In the genomic region with DNA sequence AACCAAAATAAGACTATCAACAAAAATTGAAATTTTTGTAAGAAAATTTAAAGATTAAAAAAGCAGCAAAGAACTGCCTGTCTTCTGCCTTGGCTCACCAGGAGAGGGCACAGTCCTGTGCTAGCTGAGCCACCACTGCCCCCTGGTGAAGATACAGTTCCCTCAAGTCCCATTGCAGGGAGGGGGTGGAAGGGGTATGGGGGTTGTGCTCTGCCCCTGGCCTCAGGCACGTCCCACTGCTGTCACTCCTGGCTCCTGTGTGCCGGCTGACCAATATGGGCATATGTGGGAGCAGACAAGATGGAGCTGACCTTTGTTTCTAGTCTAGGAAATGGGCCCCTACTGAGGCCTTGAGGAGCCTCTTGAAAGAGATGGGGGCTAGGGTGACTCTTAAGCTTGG, we compare ENCODE assay signal across 9 mouse cellular contexts. TPM values are rescaled to one million over a fixed set of nuclear protein-coding genes. Genes with fewer than 3 reads are reported as not detected.
DNase-seq lines count a peak whose midpoint lies in the region; ATAC-seq and TF ChIP-seq lines count a peak whose summit lies in the region.
"Had no signal": no experiment of that assay in that cellular context is flagged by ENCODE, and none has a peak within 500 bp of the region (broad histone marks: within the 10 kb centered on the region; RNA-seq: fewer than 3 reads in every experiment).

No protein-coding gene starts in this region.

- peaks cover 98% of the 10 kb centered on the region for H3K36me3 ChIP-seq in G1E (replicated peaks)
- peaks cover 63% of the 10 kb centered on the region for H3K36me3 ChIP-seq in embryonic facial prominence, embryonic 14.5 days (ENCODE audit: control insufficient read depth, insufficient read depth, low read length)
- H3K36me3 ChIP-seq in hindbrain, embryonic 10.5 days: peaks cover 95% of the 10 kb centered on the region
- peaks cover 94% of the 10 kb centered on the region for H3K36me3 ChIP-seq in midbrain, embryonic 10.5 days

- 22% methylated on average over 2 of the region's 2 CpGs for WGBS in embryonic facial prominence, embryonic 14.5 days
- WGBS in hindbrain, embryonic 10.5 days: 9% methylated on average over 2 of the region's 2 CpGs
- 23% methylated on average over 2 of the region's 2 CpGs for WGBS in midbrain, embryonic 10.5 days

- H3K4me1 ChIP-seq in G1E (ENCODE audit: insufficient read depth, low read depth, low read length): peaks cover 54% of the 10 kb centered on the region
- H3K4me1 ChIP-seq in embryonic facial prominence, embryonic 14.5 days (ENCODE audit: control insufficient read depth, insufficient read depth, low read length): no peaks in the 10 kb centered on the region
- H3K4me1 ChIP-seq in hindbrain, embryonic 10.5 days (replicated peaks): peaks cover 66% of the 10 kb centered on the region
- peaks cover 47% of the 10 kb centered on the region for H3K4me1 ChIP-seq in midbrain, embryonic 10.5 days

- intact Hi-C loops in left cerebral cortex, postnatal 36 days (cut with DNase I): loop anchor here (5.0 kb wide), 1 partner anchor 59 kb away; a partner anchor contains a TSS

- no peak for ATAC-seq in G1E (ENCODE audit: extremely low read depth, insufficient number of reproducible peaks, low FRiP score, poor library complexity, severe bottlenecking)
- ATAC-seq in embryonic facial prominence, embryonic 14.5 days (ENCODE audit: low read depth): peak; percentile 56

- no peak overlapping the region for H3K4me3 ChIP-seq in G1E (ENCODE audit: low read depth, low read length)
- H3K4me3 ChIP-seq in embryonic facial prominence, embryonic 14.5 days (ENCODE audit: low read depth, low read length): no peak overlapping the region
- no peak overlapping the region for H3K4me3 ChIP-seq in hindbrain, embryonic 10.5 days
- no peak overlapping the region for H3K4me3 ChIP-seq in midbrain, embryonic 10.5 days

- peak; percentile 71 to 79 for DNase-seq in layer of hippocampus, postnatal 10 days (ENCODE audit: low spot score in 2 of 2)
- DNase-seq in layer of hippocampus, adult 8-10 months (ENCODE audit: low spot score in 2 of 2): no peak
- DNase-seq in G1E (ENCODE audit: low spot score): peak; percentile 72
- DNase-seq in embryonic facial prominence, embryonic 14.5 days (ENCODE audit: low spot score): peak; percentile 67
- peak; percentile 57 for DNase-seq in hindbrain, embryonic 10.5 days (ENCODE audit: low spot score)
- peak; percentile 56 to 62 for DNase-seq in left cerebral cortex, postnatal 36 days (ENCODE audit: low spot score in 2 of 2)
- DNase-seq in midbrain, embryonic 10.5 days (ENCODE audit: low spot score): peak; percentile 54
- peak; percentile 80 for DNase-seq in thymus, postnatal 14 days

- no peak overlapping the region for H3K9ac ChIP-seq in embryonic facial prominence, embryonic 14.5 days (ENCODE audit: low read depth, low read length)

- peak; percentile 24; the same call in 1 of the 2 replicates for TF ChIP-seq CTCF in G1E (IDR thresholded peaks at IDR 0.05; ENCODE audit: low read depth, low read length)

- H3K4me2 ChIP-seq in embryonic facial prominence, embryonic 14.5 days (ENCODE audit: low read depth, low read length): no peak overlapping the region

- H3K27ac ChIP-seq in embryonic facial prominence, embryonic 14.5 days (replicated peaks; ENCODE audit: low read depth, low read length): no peak overlapping the region
- H3K27ac ChIP-seq in hindbrain, embryonic 10.5 days: peak overlapping the region; percentile 45; the same call in 1 of the 2 replicates
- 0 out of 2 replicates have a peak overlapping the region, but pooled peaks have one; percentile 49 for H3K27ac ChIP-seq in midbrain, embryonic 10.5 days (replicated peaks)
- H3K27ac ChIP-seq: macrophage had no signal

- H3K9me3 ChIP-seq in G1E (replicated peaks): no peaks in the 10 kb centered on the region
- no peaks in the 10 kb centered on the region for H3K9me3 ChIP-seq in embryonic facial prominence, embryonic 14.5 days (ENCODE audit: control insufficient read depth, low read length)
- no peaks in the 10 kb centered on the region for H3K9me3 ChIP-seq in hindbrain, embryonic 10.5 days
- no peaks in the 10 kb centered on the region for H3K9me3 ChIP-seq in midbrain, embryonic 10.5 days (replicated peaks)

- H3K27me3 ChIP-seq in G1E (ENCODE audit: insufficient read depth, low read length): no peaks in the 10 kb centered on the region
- H3K27me3 ChIP-seq in embryonic facial prominence, embryonic 14.5 days (replicated peaks; ENCODE audit: control insufficient read depth, insufficient read depth, low read length): no peaks in the 10 kb centered on the region
- no peaks in the 10 kb centered on the region for H3K27me3 ChIP-seq in hindbrain, embryonic 10.5 days (ENCODE audit: insufficient read depth, poor library complexity, severe bottlenecking)
- H3K27me3 ChIP-seq in midbrain, embryonic 10.5 days (ENCODE audit: low read depth, poor library complexity, severe bottlenecking): no peaks in the 10 kb centered on the region

RNA-seq across cellular contexts. Expression of a gene that starts 19.9 kb away (rescaled TPM):
- 10 to 100 TPM; 22.1 to 28.4 TPM for total RNA-seq in layer of hippocampus, postnatal 10 days (2021)
- 10 to 100 TPM; 19.4 to 24.4 (median 21.0) TPM for total RNA-seq in layer of hippocampus, adult 8-10 months (2022)
- total RNA-seq in G1E (2014; fragmentation: Nextera tagmentation): 25.3 and 50.3 TPM in 2 replicates
- 12.8 and 18.3 TPM in 2 replicates for total RNA-seq in G1E (2017)
- 16.4 and 18.5 TPM in 2 replicates for polyA plus RNA-seq in G1E (2012)
- polyA plus RNA-seq in embryonic facial prominence, embryonic 14.5 days (2014; fragmentation: Nextera tagmentation; extraction: Ambion mirVana): 14.7 TPM in 2 replicates
- 30.5 and 34.7 TPM in 2 replicates for polyA plus RNA-seq in hindbrain, embryonic 10.5 days (2016; fragmentation: Nextera tagmentation; extraction: Ambion mirVana)
- total RNA-seq in left cerebral cortex, postnatal 36 days (2021): 10 to 100 TPM; 21.7 TPM
- 30.6 and 30.7 TPM in 2 replicates for polyA plus RNA-seq in midbrain, embryonic 10.5 days (2016; fragmentation: Nextera tagmentation; extraction: Ambion mirVana)

RNA-seq across cellular contexts. Expression of a gene that starts 20.4 kb away (rescaled TPM):
- total RNA-seq in layer of hippocampus, postnatal 10 days (2021): 10 to 100 TPM; 55.3 to 59.8 TPM
- 10 to 100 TPM; 67.1 to 80.6 (median 76.9) TPM for total RNA-seq in layer of hippocampus, adult 8-10 months (2022)
- total RNA-seq in G1E (2014; fragmentation: Nextera tagmentation) (51.1 and 59.0 TPM in 2 replicates), G1E (2017) (36.7 and 53.7 TPM in 2 replicates)
- polyA plus RNA-seq in G1E (2012): 25.2 and 47.5 TPM in 2 replicates
- polyA plus RNA-seq in embryonic facial prominence, embryonic 14.5 days (2014; fragmentation: Nextera tagmentation; extraction: Ambion mirVana): 85.4 and 86.4 TPM in 2 replicates
- 62.5 and 67.9 TPM in 2 replicates for polyA plus RNA-seq in hindbrain, embryonic 10.5 days (2016; fragmentation: Nextera tagmentation; extraction: Ambion mirVana)
- total RNA-seq in left cerebral cortex, postnatal 36 days (2021): 100 to 1,000 TPM in 1 of 2 experiments, 10 to 100 TPM in 1; 89.1 to 100 TPM
- polyA plus RNA-seq in midbrain, embryonic 10.5 days (2016; fragmentation: Nextera tagmentation; extraction: Ambion mirVana): 62.0 and 66.0 TPM in 2 replicates

RNA-seq across cellular contexts. Expression of a gene that starts 58.3 kb away (rescaled TPM):
- 10 to 100 TPM; 46.2 to 53.9 TPM for total RNA-seq in layer of hippocampus, postnatal 10 days (2021)
- 10 to 100 TPM; 35.5 to 52.4 (median 41.6) TPM for total RNA-seq in layer of hippocampus, adult 8-10 months (2022)
- 53.7 and 64.0 TPM in 2 replicates for total RNA-seq in G1E (2014; fragmentation: Nextera tagmentation)
- total RNA-seq in G1E (2017): 188 and 239 TPM in 2 replicates
- 137 and 154 TPM in 2 replicates for polyA plus RNA-seq in G1E (2012)
- 23.0 and 23.5 TPM in 2 replicates for polyA plus RNA-seq in embryonic facial prominence, embryonic 14.5 days (2014; fragmentation: Nextera tagmentation; extraction: Ambion mirVana)
- polyA plus RNA-seq in hindbrain, embryonic 10.5 days (2016; fragmentation: Nextera tagmentation; extraction: Ambion mirVana): 99.5 and 115 TPM in 2 replicates
- 10 to 100 TPM; 36.6 to 48.0 TPM for total RNA-seq in left cerebral cortex, postnatal 36 days (2021)
- polyA plus RNA-seq in midbrain, embryonic 10.5 days (2016; fragmentation: Nextera tagmentation; extraction: Ambion mirVana): 110 and 133 TPM in 2 replicates

RNA-seq across cellular contexts. Expression of a gene that starts 58.4 kb away (rescaled TPM):
- 100 to 1,000 TPM; 100 to 102 TPM for total RNA-seq in layer of hippocampus, postnatal 10 days (2021)
- 100 to 1,000 TPM; 112 to 138 (median 127) TPM for total RNA-seq in layer of hippocampus, adult 8-10 months (2022)
- total RNA-seq in G1E (2014; fragmentation: Nextera tagmentation) (87.0 and 88.7 TPM in 2 replicates), G1E (2017) (40.7 and 47.9 TPM in 2 replicates)
- 37.3 and 42.8 TPM in 2 replicates for polyA plus RNA-seq in G1E (2012)
- polyA plus RNA-seq in embryonic facial prominence, embryonic 14.5 days (2014; fragmentation: Nextera tagmentation; extraction: Ambion mirVana): 28.2 and 30.6 TPM in 2 replicates
- 45.5 and 52.8 TPM in 2 replicates for polyA plus RNA-seq in hindbrain, embryonic 10.5 days (2016; fragmentation: Nextera tagmentation; extraction: Ambion mirVana)
- 100 to 1,000 TPM; 158 to 165 TPM for total RNA-seq in left cerebral cortex, postnatal 36 days (2021)
- 40.1 and 45.2 TPM in 2 replicates for polyA plus RNA-seq in midbrain, embryonic 10.5 days (2016; fragmentation: Nextera tagmentation; extraction: Ambion mirVana)

Comparison
In these comparisons a context has a peak if more than half of its experiments do, and no peak if none do; other contexts are left out.
1. DNase-seq: peak in layer of hippocampus, postnatal 10 days (2 of 2), G1E (single experiment), embryonic facial prominence, embryonic 14.5 days (single experiment), hindbrain, embryonic 10.5 days (single experiment), left cerebral cortex, postnatal 36 days (2 of 2), midbrain, embryonic 10.5 days (single experiment) and thymus, postnatal 14 days (single experiment); none in layer of hippocampus, adult 8-10 months (0 of 2).